Mouse (Mus musculus): ENCODE data around the gene Ubac2. TPM values are rescaled to one million over a fixed set of nuclear protein-coding genes. Genes with fewer than 3 reads are reported as not detected.

Gene Ubac2
- total and polyA plus RNA-seq, 3 experiments, result 25.0 to 50.8 (median 37.2) TPM

DNA sequence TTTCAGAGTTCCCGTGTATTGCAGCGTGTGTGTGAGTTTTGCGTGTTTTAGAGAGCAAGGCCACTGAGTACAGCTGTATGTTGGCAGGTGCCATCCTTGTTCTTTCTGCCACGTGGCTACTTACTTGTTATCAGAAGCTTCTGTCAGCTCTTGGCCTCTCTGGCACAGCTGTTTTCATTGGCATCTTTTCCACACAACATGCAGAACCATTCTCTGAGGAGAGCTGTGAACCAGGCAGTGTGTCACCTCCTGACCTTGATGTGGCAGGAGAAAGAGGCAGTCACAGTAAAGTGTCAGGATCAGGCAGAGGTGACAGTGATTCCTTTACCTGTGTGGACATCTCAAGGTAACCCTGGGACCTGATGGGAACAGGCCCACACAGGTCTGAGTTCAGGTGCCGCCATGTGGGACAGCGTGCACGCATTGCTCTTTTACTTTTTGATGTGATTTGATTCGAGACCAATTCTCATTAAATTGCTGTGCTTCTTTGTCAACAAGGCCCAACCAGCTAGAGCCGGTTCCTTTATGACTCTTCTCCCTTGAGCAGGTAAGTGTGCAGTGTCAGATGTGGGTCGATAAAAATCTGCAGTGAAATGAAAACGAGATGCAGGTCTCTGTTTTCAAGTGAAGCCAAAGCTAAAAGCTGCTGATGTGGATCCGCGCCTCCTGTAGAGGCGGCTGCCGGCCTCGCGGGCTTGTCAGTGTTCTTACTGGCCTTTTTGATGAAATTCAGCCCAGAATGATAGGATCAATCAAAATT is 122.1 kb downstream of the Ubac2 start:
- Histone ChIP-seq H3K27me3 (ENCODE audit: insufficient read depth, low read length) (no peaks in the 10 kb centered on the region), H3K4me3 (ENCODE audit: low read depth, low read length) (no peak overlapping the region), H3K9me3 (replicated peaks) (no peaks in the 10 kb centered on the region), H3K4me1 (ENCODE audit: insufficient read depth, low read depth, low read length) (peaks cover 16% of the 10 kb centered on the region), H3K36me3 (replicated peaks) (peaks cover 81% of the 10 kb centered on the region)
- DNase-seq (ENCODE audit: low spot score) (no peak), ATAC-seq (ENCODE audit: extremely low read depth, insufficient number of reproducible peaks, low FRiP score, poor library complexity, severe bottlenecking) (no peak)
- TF ChIP-seq POLR2AphosphoS5 (IDR thresholded peaks at IDR 0.05; ENCODE audit: insufficient replicate concordance, low read depth, low read length) (no peak), TAL1 (conservative IDR thresholded peaks at IDR 0.05; ENCODE audit: low read depth, low read length) (no peak), CTCF (IDR thresholded peaks at IDR 0.05; ENCODE audit: low read depth, low read length) (no peak), GATA2 (IDR thresholded peaks at IDR 0.05; ENCODE audit: borderline replicate concordance, low read depth, low read length) (no peak), GATA1 (IDR thresholded peaks at IDR 0.05; ENCODE audit: borderline replicate concordance, low read length) (no peak)

DNA sequence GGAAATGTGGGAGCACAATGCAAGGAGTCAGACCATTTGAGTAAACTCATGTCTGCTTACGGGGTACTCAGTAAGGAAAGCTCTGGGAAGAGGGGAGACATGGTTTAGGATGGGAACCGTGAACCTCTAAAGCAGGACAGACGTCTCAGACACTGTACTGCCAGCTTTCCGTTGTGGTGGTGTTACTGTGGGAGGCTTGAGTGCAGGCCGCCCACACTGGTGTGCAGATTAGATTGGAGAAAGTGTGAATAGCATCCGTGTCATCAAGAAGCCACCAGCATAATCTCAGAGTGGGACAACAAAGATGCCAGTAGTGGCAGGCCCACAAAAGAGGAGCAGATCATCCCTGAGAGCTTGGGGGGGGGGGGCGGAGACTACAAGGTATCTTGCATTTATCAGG is 123.8 kb downstream of the Ubac2 start:
- peaks cover 65% of the 10 kb centered on the region for H3K36me3 ChIP-seq (replicated peaks)
- ATAC-seq (ENCODE audit: extremely low read depth, insufficient number of reproducible peaks, low FRiP score, poor library complexity, severe bottlenecking), result no peak

DNA sequence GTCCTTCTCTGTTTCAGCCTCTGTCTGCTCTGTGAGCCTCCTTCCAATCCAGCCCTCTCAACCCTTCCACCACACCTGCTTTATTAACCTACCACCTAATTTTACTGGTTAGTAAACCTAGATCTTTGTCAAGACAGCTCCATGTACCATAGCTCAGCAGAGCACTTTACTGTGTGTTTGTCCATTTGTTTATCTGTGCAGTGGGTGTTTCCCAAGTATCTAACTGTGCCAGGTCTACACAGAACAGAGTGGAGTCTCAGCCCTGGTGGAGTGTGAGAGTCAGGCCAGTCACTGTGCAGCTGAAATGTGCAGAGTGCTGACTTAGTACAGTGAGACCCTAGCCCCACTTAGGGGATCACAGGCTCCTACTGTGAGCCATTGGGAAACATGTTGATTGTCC is 125.4 kb downstream of the Ubac2 start:
- H3K9me3 ChIP-seq (replicated peaks), result no peaks in the 10 kb centered on the region
- ATAC-seq (ENCODE audit: extremely low read depth, insufficient number of reproducible peaks, low FRiP score, poor library complexity, severe bottlenecking) (no peak), DNase-seq (ENCODE audit: low spot score) (no peak)
- H3K27me3 ChIP-seq (ENCODE audit: insufficient read depth, low read length), result no peaks in the 10 kb centered on the region
- peaks cover 61% of the 10 kb centered on the region for H3K36me3 ChIP-seq (replicated peaks)
- no peak overlapping the region for H3K4me3 ChIP-seq (ENCODE audit: low read depth, low read length)
- peaks cover 7% of the 10 kb centered on the region; the same call in 1 of the 2 replicates for H3K4me1 ChIP-seq (ENCODE audit: insufficient read depth, low read depth, low read length)
- TF ChIP-seq TAL1 (conservative IDR thresholded peaks at IDR 0.05; ENCODE audit: low read depth, low read length) (no peak), GATA1 (IDR thresholded peaks at IDR 0.05; ENCODE audit: borderline replicate concordance, low read length) (no peak), POLR2AphosphoS5 (IDR thresholded peaks at IDR 0.05; ENCODE audit: insufficient replicate concordance, low read depth, low read length) (no peak)

More for the DNA sequence above, 123.8 kb downstream of the Ubac2 start:
- no peaks in the 10 kb centered on the region for H3K9me3 ChIP-seq (replicated peaks)
- no peak for TF ChIP-seq TAL1 (conservative IDR thresholded peaks at IDR 0.05; ENCODE audit: low read depth, low read length)
- no peak for TF ChIP-seq CTCF (IDR thresholded peaks at IDR 0.05; ENCODE audit: low read depth, low read length)
- no peak for TF ChIP-seq GATA2 (IDR thresholded peaks at IDR 0.05; ENCODE audit: borderline replicate concordance, low read depth, low read length)
- TF ChIP-seq POLR2AphosphoS5 (IDR thresholded peaks at IDR 0.05; ENCODE audit: insufficient replicate concordance, low read depth, low read length), result no peak
- TF ChIP-seq GATA1 (IDR thresholded peaks at IDR 0.05; ENCODE audit: borderline replicate concordance, low read length), result no peak
- no peak for DNase-seq (ENCODE audit: low spot score)
- no peak overlapping the region for H3K4me3 ChIP-seq (ENCODE audit: low read depth, low read length)
- H3K4me1 ChIP-seq (ENCODE audit: insufficient read depth, low read depth, low read length), result peaks cover 5% of the 10 kb centered on the region; the same call in 1 of the 2 replicates
- H3K27me3 ChIP-seq (ENCODE audit: insufficient read depth, low read length), result no peaks in the 10 kb centered on the region

DNA sequence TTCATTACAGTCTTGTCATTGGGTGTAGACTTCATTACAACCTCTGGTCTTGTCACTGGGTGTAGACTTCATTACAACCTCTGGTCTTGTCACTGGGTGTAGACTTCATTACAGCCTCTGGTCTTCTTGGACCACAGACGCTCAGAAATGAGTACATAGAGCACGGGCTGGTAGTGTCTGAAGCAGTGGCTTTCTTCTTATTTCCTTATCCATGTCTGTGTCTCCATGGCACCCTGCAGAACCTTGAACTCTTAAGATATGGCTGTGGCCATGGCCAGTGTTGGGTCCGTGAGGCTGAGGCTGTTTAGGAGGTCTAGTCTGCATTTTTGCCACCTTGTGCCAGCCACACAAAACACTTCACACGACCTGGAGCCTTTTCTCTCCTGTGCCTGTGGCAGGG is 129.8 kb downstream of the Ubac2 start:
- Histone ChIP-seq H3K9me3 (replicated peaks) (no peaks in the 10 kb centered on the region), H3K4me1 (ENCODE audit: insufficient read depth, low read depth, low read length) (peaks cover 24% of the 10 kb centered on the region), H3K36me3 (replicated peaks) (peaks cover 65% of the 10 kb centered on the region), H3K4me3 (ENCODE audit: low read depth, low read length) (no peak overlapping the region), H3K27me3 (ENCODE audit: insufficient read depth, low read length) (no peaks in the 10 kb centered on the region)
- DNase-seq (ENCODE audit: low spot score), result no peak
- TF ChIP-seq TAL1 (conservative IDR thresholded peaks at IDR 0.05; ENCODE audit: low read depth, low read length) (no peak), GATA2 (IDR thresholded peaks at IDR 0.05; ENCODE audit: borderline replicate concordance, low read depth, low read length) (no peak), GATA1 (IDR thresholded peaks at IDR 0.05; ENCODE audit: borderline replicate concordance, low read length) (no peak), POLR2AphosphoS5 (IDR thresholded peaks at IDR 0.05; ENCODE audit: insufficient replicate concordance, low read depth, low read length) (no peak), CTCF (IDR thresholded peaks at IDR 0.05; ENCODE audit: low read depth, low read length) (no peak)
- no peak for ATAC-seq (ENCODE audit: extremely low read depth, insufficient number of reproducible peaks, low FRiP score, poor library complexity, severe bottlenecking)

DNA sequence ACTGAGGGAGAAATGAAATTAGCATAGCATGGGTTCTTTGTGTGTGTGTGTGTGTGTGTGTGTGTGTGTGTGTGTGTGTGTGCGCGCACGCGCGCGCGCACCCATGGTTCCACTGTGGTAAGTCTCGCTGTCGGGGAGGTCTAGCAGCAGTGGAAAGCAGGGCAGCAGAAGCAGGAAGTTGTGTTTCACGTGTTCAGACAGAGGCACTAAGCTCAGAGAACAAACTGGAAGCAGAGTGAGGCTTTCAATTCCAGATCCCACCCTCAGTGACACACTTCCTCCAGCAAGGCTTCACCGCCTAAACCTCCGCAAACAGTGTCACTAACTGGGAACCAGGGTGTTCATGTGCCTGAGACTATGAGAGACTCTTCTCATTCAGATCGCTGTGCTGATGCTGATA is 131.1 kb downstream of the Ubac2 start:
- no peak for TF ChIP-seq GATA2 (IDR thresholded peaks at IDR 0.05; ENCODE audit: borderline replicate concordance, low read depth, low read length)
- no peak for TF ChIP-seq GATA1 (IDR thresholded peaks at IDR 0.05; ENCODE audit: borderline replicate concordance, low read length)
- no peak for TF ChIP-seq TAL1 (conservative IDR thresholded peaks at IDR 0.05; ENCODE audit: low read depth, low read length)
- no peak for TF ChIP-seq POLR2AphosphoS5 (IDR thresholded peaks at IDR 0.05; ENCODE audit: insufficient replicate concordance, low read depth, low read length)
- TF ChIP-seq CTCF (IDR thresholded peaks at IDR 0.05; ENCODE audit: low read depth, low read length), result no peak
- Histone ChIP-seq H3K27me3 (ENCODE audit: insufficient read depth, low read length) (no peaks in the 10 kb centered on the region), H3K4me1 (ENCODE audit: insufficient read depth, low read depth, low read length) (peaks cover 26% of the 10 kb centered on the region), H3K36me3 (replicated peaks) (peaks cover 66% of the 10 kb centered on the region), H3K9me3 (replicated peaks) (no peaks in the 10 kb centered on the region), H3K4me3 (ENCODE audit: low read depth, low read length) (no peak overlapping the region)
- DNase-seq (ENCODE audit: low spot score), result no peak
- no peak for ATAC-seq (ENCODE audit: extremely low read depth, insufficient number of reproducible peaks, low FRiP score, poor library complexity, severe bottlenecking)

DNA sequence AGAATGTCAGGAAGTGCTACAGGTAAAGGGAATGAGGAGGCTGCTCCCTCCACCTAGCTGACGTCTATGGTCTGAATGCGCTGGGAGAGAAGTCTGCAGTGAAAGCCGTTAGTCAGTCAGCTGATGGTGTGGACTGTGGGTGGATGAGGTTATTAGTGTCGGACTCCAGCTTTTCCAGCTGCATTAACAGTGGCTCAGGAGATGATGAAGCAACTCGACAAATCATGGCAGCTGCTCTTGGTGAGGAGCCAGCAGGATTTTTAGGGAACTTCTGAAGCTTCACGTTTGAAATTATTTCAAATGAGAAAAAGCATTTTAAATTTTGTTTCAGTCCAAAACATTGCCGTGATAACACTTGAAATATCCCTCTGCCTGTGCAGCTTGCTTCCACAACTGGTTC is 131.9 kb downstream of the Ubac2 start:
- peaks cover 27% of the 10 kb centered on the region for H3K4me1 ChIP-seq (ENCODE audit: insufficient read depth, low read depth, low read length)
- TF ChIP-seq GATA1 (IDR thresholded peaks at IDR 0.05; ENCODE audit: borderline replicate concordance, low read length) (no peak), CTCF (IDR thresholded peaks at IDR 0.05; ENCODE audit: low read depth, low read length) (no peak), POLR2AphosphoS5 (IDR thresholded peaks at IDR 0.05; ENCODE audit: insufficient replicate concordance, low read depth, low read length) (no peak), GATA2 (IDR thresholded peaks at IDR 0.05; ENCODE audit: borderline replicate concordance, low read depth, low read length) (no peak), TAL1 (conservative IDR thresholded peaks at IDR 0.05; ENCODE audit: low read depth, low read length) (no peak)
- ATAC-seq (ENCODE audit: extremely low read depth, insufficient number of reproducible peaks, low FRiP score, poor library complexity, severe bottlenecking), result no peak

More for the DNA sequence above, 131.9 kb downstream of the Ubac2 start:
- Histone ChIP-seq H3K27me3 (ENCODE audit: insufficient read depth, low read length) (no peaks in the 10 kb centered on the region), H3K4me3 (ENCODE audit: low read depth, low read length) (no peak overlapping the region), H3K9me3 (replicated peaks) (no peaks in the 10 kb centered on the region), H3K36me3 (replicated peaks) (peaks cover 69% of the 10 kb centered on the region)
- DNase-seq (ENCODE audit: low spot score), result no peak
